Mouse (Mus musculus): ENCODE data around the gene Smoc1. TPM values are rescaled to one million over a fixed set of nuclear protein-coding genes. Genes with fewer than 3 reads are reported as not detected.

Smoc1 gene
- polyA plus RNA-seq, 1 experiment from 2014 or later = 27.8 TPM

GRCm38 (mm10) chr12:81000924-81001323 lies 25.7 kb upstream of the Smoc1 start:
- Histone ChIP-seq H3K27ac (no peak overlapping the region), H3K27me3 (replicated peaks) (no peaks in the 10 kb centered on the region), H3K4me2 (no peak overlapping the region), H3K4me1 (peaks cover 7% of the 10 kb centered on the region), H3K9ac (no peak overlapping the region), H3K4me3 (no peak overlapping the region), H3K9me3 (no peaks in the 10 kb centered on the region), H3K36me3 (replicated peaks) (no peaks in the 10 kb centered on the region)
- no peak for ATAC-seq (replicated peaks)
- 75% methylated on average over 4 of the region's 4 CpGs for WGBS

GRCm38 (mm10) chr12:81002841-81003635 lies 23.6 kb upstream of the Smoc1 start:
- no peaks in the 10 kb centered on the region for H3K9me3 ChIP-seq
- H3K4me2 ChIP-seq = no peak overlapping the region
- ATAC-seq (replicated peaks) = no peak
- no peak overlapping the region for H3K4me3 ChIP-seq
- H3K4me1 ChIP-seq = peaks cover 7% of the 10 kb centered on the region
- H3K36me3 ChIP-seq (replicated peaks) = no peaks in the 10 kb centered on the region
- no peaks in the 10 kb centered on the region for H3K27me3 ChIP-seq (replicated peaks)
- no peak overlapping the region for H3K27ac ChIP-seq
- 28% methylated on average over 13 of the region's 13 CpGs for WGBS
- H3K9ac ChIP-seq = no peak overlapping the region

GRCm38 (mm10) chr12:81009813-81010212 lies 16.8 kb upstream of the Smoc1 start:
- Histone ChIP-seq H3K9me3 (no peaks in the 10 kb centered on the region), H3K9ac (no peak overlapping the region), H3K4me1 (peaks cover 6% of the 10 kb centered on the region), H3K4me2 (no peak overlapping the region), H3K27me3 (replicated peaks) (no peaks in the 10 kb centered on the region), H3K27ac (no peak overlapping the region), H3K4me3 (no peak overlapping the region), H3K36me3 (replicated peaks) (no peaks in the 10 kb centered on the region)
- no peak; the same call in 1 of the 2 replicates for ATAC-seq (replicated peaks)
- WGBS = 9% methylated on average over 3 of the region's 3 CpGs

- no peak overlapping the region for H3K4me2 ChIP-seq
- H3K4me3 ChIP-seq = no peak overlapping the region
- H3K36me3 ChIP-seq (replicated peaks) = no peaks in the 10 kb centered on the region
- no peaks in the 10 kb centered on the region for H3K9me3 ChIP-seq
- H3K9ac ChIP-seq = no peak overlapping the region
- ATAC-seq (replicated peaks) = no peak
- no peak overlapping the region for H3K27ac ChIP-seq
- peaks cover 6% of the 10 kb centered on the region for H3K4me1 ChIP-seq
- 93% methylated on average over 2 of the region's 2 CpGs for WGBS
- no peaks in the 10 kb centered on the region for H3K27me3 ChIP-seq (replicated peaks)
Measured at GRCm38 (mm10) chr12:81011994-81012393, 14.6 kb upstream of the Smoc1 start.

GRCm38 (mm10) chr12:81013496-81013895 lies 13.1 kb upstream of the Smoc1 start:
- WGBS = 88% methylated on average over 11 of the region's 11 CpGs
- Histone ChIP-seq H3K4me2 (no peak overlapping the region), H3K27ac (no peak overlapping the region), H3K36me3 (replicated peaks) (no peaks in the 10 kb centered on the region), H3K4me3 (no peak overlapping the region), H3K9ac (no peak overlapping the region), H3K4me1 (peaks cover 6% of the 10 kb centered on the region), H3K9me3 (no peaks in the 10 kb centered on the region), H3K27me3 (replicated peaks) (no peaks in the 10 kb centered on the region)
- ATAC-seq (replicated peaks) = no peak

GRCm38 (mm10) chr12:81017624-81018023 lies 9.0 kb upstream of the Smoc1 start:
- H3K4me3 ChIP-seq = no peak overlapping the region
- H3K27ac ChIP-seq = no peak overlapping the region
- no peaks in the 10 kb centered on the region for H3K27me3 ChIP-seq (replicated peaks)
- no peak overlapping the region for H3K9ac ChIP-seq
- H3K9me3 ChIP-seq = no peaks in the 10 kb centered on the region
- H3K36me3 ChIP-seq (replicated peaks) = no peaks in the 10 kb centered on the region
- H3K4me2 ChIP-seq = no peak overlapping the region
- 89% methylated on average over 12 of the region's 12 CpGs for WGBS
- no peak for ATAC-seq (replicated peaks)
- no peaks in the 10 kb centered on the region for H3K4me1 ChIP-seq

GRCm38 (mm10) chr12:81018516-81019279 lies 7.9 kb upstream of the Smoc1 start:
- no peaks in the 10 kb centered on the region for H3K27me3 ChIP-seq (replicated peaks)
- 84% methylated on average over 20 of the region's 20 CpGs for WGBS
- H3K9me3 ChIP-seq = no peaks in the 10 kb centered on the region
- H3K9ac ChIP-seq = no peak overlapping the region
- no peak overlapping the region for H3K4me2 ChIP-seq
- no peak overlapping the region for H3K27ac ChIP-seq
- no peak overlapping the region for H3K4me3 ChIP-seq
- H3K36me3 ChIP-seq (replicated peaks) = no peaks in the 10 kb centered on the region
- ATAC-seq (replicated peaks) = no peak
- no peaks in the 10 kb centered on the region for H3K4me1 ChIP-seq

GRCm38 (mm10) chr12:81019280-81019935 lies 7.2 kb upstream of the Smoc1 start:
- no peak for ATAC-seq (replicated peaks)
- WGBS = 86% methylated on average over 7 of the region's 7 CpGs

GRCm38 (mm10) chr12:81024407-81024806 lies 2.2 kb upstream of the Smoc1 start:
- no peak overlapping the region for H3K4me3 ChIP-seq
- WGBS = 89% methylated on average over 7 of the region's 7 CpGs
- no peaks in the 10 kb centered on the region for H3K9me3 ChIP-seq
- H3K9ac ChIP-seq = no peak overlapping the region
- no peak for ATAC-seq (replicated peaks)
- no peaks in the 10 kb centered on the region; the same call in 1 of the 2 replicates for H3K27me3 ChIP-seq (replicated peaks)
- H3K4me2 ChIP-seq = no peak overlapping the region
- H3K36me3 ChIP-seq (replicated peaks) = no peaks in the 10 kb centered on the region
- H3K27ac ChIP-seq = no peak overlapping the region
- peaks cover 14% of the 10 kb centered on the region for H3K4me1 ChIP-seq

More at GRCm38 (mm10) chr12:81019280-81019935, 7.2 kb upstream of the Smoc1 start:
- Histone ChIP-seq H3K27ac (no peak overlapping the region), H3K36me3 (replicated peaks) (no peaks in the 10 kb centered on the region), H3K4me2 (no peak overlapping the region), H3K9ac (no peak overlapping the region), H3K4me3 (no peak overlapping the region), H3K4me1 (no peaks in the 10 kb centered on the region), H3K9me3 (no peaks in the 10 kb centered on the region), H3K27me3 (replicated peaks) (no peaks in the 10 kb centered on the region)

GRCm38 (mm10) chr12:81024993-81025392 lies 1.6 kb upstream of the Smoc1 start:
- Histone ChIP-seq H3K4me3 (no peak overlapping the region), H3K9me3 (no peaks in the 10 kb centered on the region), H3K4me1 (peaks cover 17% of the 10 kb centered on the region), H3K4me2 (no peak overlapping the region), H3K9ac (no peak overlapping the region), H3K27me3 (replicated peaks) (no peaks in the 10 kb centered on the region; the same call in 1 of the 2 replicates), H3K27ac (no peak overlapping the region), H3K36me3 (replicated peaks) (no peaks in the 10 kb centered on the region)
- no peak for ATAC-seq (replicated peaks)
- 63% methylated on average over 2 of the region's 2 CpGs for WGBS

- Histone ChIP-seq H3K27ac (peak overlapping the region; percentile 57), H3K4me1 (peaks cover 17% of the 10 kb centered on the region), H3K9ac (peak overlapping the region; percentile 76), H3K4me3 (peak overlapping the region; percentile 89), H3K4me2 (peak overlapping the region; percentile 94), H3K9me3 (no peaks in the 10 kb centered on the region), H3K36me3 (replicated peaks) (no peaks in the 10 kb centered on the region), H3K27me3 (replicated peaks) (no peaks in the 10 kb centered on the region; the same call in 1 of the 2 replicates)
- ATAC-seq (replicated peaks) = peak; percentile 78
- 3% methylated on average over 45 of the region's 45 CpGs for WGBS
Measured at GRCm38 (mm10) chr12:81026995-81027942, 661 bp downstream of the Smoc1 start.
